Mouse (Mus musculus): ENCODE data around the gene Gas2l1.

Gas2l1 gene

GRCm38 (mm10) chr11:5042645-5043381 is 22.3 kb downstream of the Gas2l1 start:
- no peak for DNase-seq (ENCODE audit: low spot score)

DNA sequence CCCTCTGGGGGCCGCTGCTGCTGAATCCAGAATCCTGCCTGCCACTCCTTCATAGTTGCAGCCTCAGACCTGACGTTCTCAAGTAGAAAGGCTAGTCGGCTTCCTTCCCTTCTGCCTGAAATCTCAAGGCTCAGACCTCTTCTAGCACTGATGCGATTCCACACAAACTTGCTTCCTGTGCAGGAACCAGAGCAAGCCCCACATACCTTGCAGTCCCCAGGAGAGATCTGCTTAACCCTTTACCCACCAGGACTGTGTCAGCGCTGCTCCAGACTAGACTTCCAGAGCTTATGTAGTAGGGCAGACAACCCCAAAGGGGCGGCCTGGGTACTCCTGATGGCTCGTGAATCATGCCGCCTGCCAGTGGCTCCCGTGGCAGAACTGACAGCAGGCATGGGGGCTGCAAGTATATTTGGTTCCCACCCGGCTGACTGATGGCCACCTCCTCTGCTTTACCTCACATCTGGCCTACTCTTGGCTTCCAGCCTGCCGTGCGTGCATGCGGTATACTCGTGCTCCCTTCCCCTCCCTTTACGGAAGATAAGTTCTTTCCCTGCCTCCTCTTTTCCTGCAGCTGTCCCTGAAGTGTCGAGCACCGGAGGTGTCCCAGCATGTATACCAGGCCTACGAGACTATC is 23.9 kb downstream of the Gas2l1 start:
- no peak for DNase-seq (ENCODE audit: low spot score)

DNA sequence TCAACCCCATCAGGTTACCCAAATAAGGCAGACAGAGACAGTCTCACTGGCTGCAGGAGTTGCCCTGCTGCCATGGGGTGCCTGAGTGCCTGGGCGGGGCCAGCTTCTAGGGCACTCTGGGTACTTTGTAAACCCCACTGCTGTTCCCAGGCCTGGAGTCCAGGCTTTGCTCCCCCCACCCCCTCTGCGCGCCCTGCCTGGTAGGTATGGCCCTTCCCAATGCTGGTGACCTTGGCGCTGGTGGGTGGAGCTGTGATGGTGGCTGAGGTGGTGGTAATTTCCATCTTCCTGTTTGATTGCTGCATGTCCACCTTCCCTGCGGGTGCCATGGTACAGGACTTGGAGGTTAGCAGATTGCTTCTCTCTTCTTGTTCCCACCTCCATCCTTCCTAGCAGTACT is 24.5 kb downstream of the Gas2l1 start:
- no peak for DNase-seq (ENCODE audit: low spot score)

- DNase-seq (ENCODE audit: low spot score) = no peak
Measured at GRCm38 (mm10) chr11:5037146-5037854, 27.8 kb downstream of the Gas2l1 start.

DNA sequence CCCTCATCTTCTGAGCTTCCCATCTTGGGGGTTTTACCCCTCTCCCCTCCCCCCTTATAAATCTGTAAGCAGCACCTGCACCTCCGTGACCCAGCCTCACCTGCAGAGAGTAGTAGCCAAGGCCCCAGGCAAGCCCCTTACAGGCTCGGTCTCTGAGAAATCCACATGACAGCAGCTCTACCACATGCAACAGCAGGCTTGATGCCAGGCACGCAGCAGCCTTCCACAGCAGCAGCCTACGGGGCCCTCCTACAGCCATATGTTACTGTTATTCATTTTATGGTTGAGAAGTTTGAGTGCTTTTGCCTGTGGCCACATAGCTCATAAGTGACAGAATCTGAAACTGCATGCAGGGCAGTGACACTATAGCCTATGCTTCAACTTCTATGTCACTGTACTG is 29.7 kb downstream of the Gas2l1 start:
- DNase-seq (ENCODE audit: low spot score) = no peak

- DNase-seq (ENCODE audit: low spot score) = no peak
Measured at GRCm38 (mm10) chr11:5033136-5033535, 32.0 kb downstream of the Gas2l1 start.

- DNase-seq (ENCODE audit: low spot score) = no peak
Measured at GRCm38 (mm10) chr11:5032706-5033105, 32.4 kb downstream of the Gas2l1 start.

- DNase-seq (ENCODE audit: low spot score) = no peak
Measured at GRCm38 (mm10) chr11:5028228-5028627, 36.9 kb downstream of the Gas2l1 start.

DNA sequence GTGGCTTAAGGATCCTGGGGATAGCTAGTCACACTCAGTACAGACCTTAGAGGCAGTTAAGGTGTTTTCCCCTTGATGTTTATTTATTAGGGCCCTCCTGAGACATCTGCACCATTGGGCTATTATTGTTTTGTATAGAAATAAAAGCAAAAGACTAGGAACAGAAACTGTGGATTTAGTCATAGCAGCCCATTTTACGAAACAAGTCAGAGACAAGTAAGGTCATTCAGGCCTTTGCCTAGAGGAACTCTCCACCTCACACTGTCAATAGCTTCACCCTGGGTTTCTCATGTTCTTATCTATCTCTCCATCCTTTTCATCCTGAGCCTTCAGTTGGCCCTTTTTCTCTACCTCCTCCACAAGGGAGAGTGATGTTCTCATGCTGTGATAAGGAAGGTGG is 40.0 kb downstream of the Gas2l1 start:
- no peak for DNase-seq (ENCODE audit: low spot score)

GRCm38 (mm10) chr11:5017506-5017905 is 47.6 kb downstream of the Gas2l1 start:
- peak; percentile 25 for DNase-seq (ENCODE audit: low spot score)

DNA sequence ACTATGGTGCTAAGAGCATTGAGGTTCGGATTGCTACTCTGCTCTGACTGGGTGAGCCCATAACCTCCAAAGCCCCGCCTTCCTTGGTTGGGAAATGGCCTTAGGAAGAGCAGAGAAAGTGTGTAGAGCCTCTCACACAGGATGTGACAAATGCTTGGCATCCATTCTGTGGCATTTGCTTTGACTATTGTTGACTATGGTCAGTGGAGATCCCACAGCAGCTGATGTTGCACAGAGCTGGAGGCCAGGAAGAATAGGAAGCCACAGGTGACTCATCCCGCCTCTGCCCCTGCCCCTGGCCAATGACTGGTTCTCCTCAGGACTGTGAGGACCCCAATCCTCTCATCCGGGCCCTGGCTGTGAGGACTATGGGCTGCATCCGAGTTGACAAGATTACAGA is 48.8 kb downstream of the Gas2l1 start:
- no peak for DNase-seq (ENCODE audit: low spot score)

GRCm38 (mm10) chr11:5015720-5016119 is 49.4 kb downstream of the Gas2l1 start:
- peak; percentile 56 for DNase-seq (ENCODE audit: low spot score)

DNA sequence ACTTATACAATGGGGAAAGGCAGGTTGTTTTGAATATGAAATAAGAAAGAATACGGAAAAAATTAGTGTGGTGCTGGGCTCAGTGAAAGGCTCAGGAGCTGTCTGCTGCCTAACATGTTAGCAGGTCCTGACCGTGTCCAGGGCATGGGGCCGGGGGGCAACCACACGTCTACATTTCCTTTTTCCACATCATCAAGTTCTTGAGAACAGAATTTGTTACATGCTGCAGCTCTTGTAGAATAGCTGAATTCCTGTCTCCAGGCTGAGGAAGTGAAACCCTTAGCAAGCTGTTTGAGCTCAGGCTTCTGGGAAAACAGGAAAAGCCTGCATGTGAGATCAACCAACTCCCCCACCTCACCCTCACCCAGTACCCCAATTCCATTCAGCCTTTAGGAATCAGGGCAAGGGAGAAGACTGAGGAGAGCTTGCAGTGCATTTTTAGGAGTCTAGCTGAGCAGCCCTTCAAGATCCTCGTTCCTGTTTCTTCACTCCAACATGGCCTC is 52.9 kb downstream of the Gas2l1 start:
- DNase-seq (ENCODE audit: low spot score) = no peak

DNA sequence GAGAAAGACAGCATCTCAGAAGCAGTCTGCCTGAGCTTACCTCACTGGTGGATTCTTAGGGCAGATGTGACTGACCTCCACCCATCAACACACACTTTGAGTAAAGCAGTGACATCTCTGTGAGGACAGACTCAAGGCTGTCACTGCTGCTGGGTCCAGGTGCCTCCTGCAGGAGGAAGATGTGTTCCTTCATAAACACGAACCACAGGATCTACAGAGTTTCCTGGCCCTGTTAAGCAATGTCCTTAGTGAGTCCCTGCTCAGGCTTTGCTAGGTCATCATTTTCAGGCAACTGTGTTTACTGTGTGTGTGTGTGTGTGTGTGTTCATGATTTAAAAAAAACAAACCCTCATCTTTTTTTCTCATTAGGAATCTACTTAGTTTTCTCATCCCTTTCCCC is 53.6 kb downstream of the Gas2l1 start:
- no peak for DNase-seq (ENCODE audit: low spot score)

GRCm38 (mm10) chr11:5010205-5010604 is 54.9 kb downstream of the Gas2l1 start:
- no peak for DNase-seq (ENCODE audit: low spot score)

- DNase-seq (ENCODE audit: low spot score) = no peak
Measured at GRCm38 (mm10) chr11:5009354-5010074, 55.6 kb downstream of the Gas2l1 start.

DNA sequence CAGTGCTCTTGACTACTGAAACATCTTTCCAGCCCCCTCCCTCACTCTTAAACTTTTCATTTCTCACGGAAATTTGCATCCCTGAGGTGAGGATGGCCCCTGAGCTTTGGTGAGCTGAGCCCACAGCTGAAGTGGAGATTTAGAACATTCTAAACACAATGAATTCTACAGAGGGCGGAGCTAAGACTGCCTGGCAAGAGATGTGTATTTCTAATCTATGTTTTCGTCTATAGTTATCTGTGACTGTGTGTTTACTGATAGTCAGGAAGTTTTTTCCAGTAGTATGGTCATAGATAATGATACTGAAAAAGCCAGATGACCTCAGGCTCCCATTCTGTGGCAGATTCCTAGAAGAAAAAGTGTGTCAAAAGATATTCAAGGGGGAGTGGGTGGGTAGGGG is 56.3 kb downstream of the Gas2l1 start:
- DNase-seq (ENCODE audit: low spot score) = no peak

DNA sequence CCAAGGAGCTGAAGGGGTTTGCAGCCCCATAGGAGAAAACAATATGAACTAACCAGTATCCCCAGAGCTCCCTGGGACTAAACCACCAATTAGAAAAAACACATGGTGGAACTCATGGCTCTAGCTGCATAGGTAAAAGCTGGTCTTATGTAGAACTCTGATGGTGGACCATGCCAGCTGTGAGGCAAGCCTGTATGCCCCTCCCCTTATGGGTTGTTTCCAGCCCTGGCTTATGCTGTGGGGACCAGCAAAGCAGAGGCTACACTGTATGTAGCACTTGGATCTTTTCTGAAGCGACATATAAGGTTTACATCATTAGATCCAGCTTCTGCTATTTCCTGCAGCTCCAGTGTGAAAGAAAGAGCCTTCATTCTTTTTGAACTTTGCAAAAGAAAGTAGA is 57.9 kb downstream of the Gas2l1 start:
- DNase-seq (ENCODE audit: low spot score) = no peak

DNA sequence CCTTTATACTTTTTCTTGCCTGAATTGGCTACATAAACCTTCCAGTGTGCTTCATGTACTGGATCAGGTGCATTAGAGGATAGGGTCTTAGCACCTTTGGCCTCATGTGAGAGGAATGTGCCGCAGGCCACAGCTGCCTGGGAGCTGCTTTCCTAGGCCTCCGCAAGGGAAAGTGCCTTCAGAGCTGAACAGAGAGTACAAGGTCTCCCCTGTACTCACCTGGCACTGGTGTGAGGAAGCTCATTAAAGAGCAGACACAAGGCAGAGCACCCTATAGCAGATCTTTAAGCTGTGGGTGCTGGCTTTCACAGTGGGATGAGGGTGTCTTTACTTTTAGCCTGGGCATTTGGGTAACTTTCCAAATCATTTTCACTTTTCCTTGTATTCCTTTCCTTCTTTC is 59.6 kb downstream of the Gas2l1 start:
- no peak for DNase-seq (ENCODE audit: low spot score)
